Mouse (Mus musculus) lung, postnatal 0 days (tissue): ENCODE measurements around the gene Cd44. TPM values are rescaled to one million over a fixed set of nuclear protein-coding genes. Genes with fewer than 3 reads are reported as not detected.

Experiments used
- ATAC-seq: fragments of 200-750 bp; cut with Nextera tagmentation; 2 replicates; pipeline ENCODE4 v1.8.0; 2017; ENCODE audit warnings: moderate library complexity
- DNase-seq: peaks from one replicate; pipeline ENCODE4 v3.0.0-alpha.2; 2016; ENCODE audit warnings: low spot score
- H3K27ac ChIP-seq: fragments of 300-500 bp; sonication (generic); 2 replicates; pipeline ENCODE4 v1.5.1; 2014; ENCODE audit warnings: antibody characterized with exemption, mild to moderate bottlenecking, low read length, mixed read lengths
- H3K27me3 ChIP-seq: fragments of 300-500 bp; sonication (generic); replicated peaks from 2 replicates; pipeline ENCODE4 v1.6.1; 2014; ENCODE audit warnings: low read length, mixed read lengths; ENCODE audit not compliant: insufficient read depth
- H3K36me3 ChIP-seq: fragments of 300-500 bp; sonication (generic); 2 replicates; pipeline ENCODE4 v1.6.1; 2014; ENCODE audit warnings: low read length, mixed read lengths; ENCODE audit not compliant: insufficient read depth
- H3K4me1 ChIP-seq: fragments of 300-500 bp; sonication (generic); 2 replicates; pipeline ENCODE4 v1.6.1; 2014; ENCODE audit warnings: antibody characterized with exemption, low read depth, low read length, mixed read lengths; ENCODE audit not compliant: insufficient read depth
- H3K4me2 ChIP-seq: fragments of 300-500 bp; sonication (generic); replicated peaks from 2 replicates; pipeline ENCODE4 v1.6.1; 2014; ENCODE audit warnings: low read depth, mild to moderate bottlenecking, low read length, moderate library complexity, mixed read lengths
- H3K4me3 ChIP-seq: fragments of 300-500 bp; sonication (generic); 2 replicates; pipeline ENCODE4 v1.5.1; 2014; ENCODE audit warnings: low read depth, low read length
- H3K9ac ChIP-seq: fragments of 300-500 bp; sonication (generic); replicated peaks from 2 replicates; pipeline ENCODE4 v1.6.1; 2014; ENCODE audit warnings: low read depth, mild to moderate bottlenecking
- H3K9me3 ChIP-seq: fragments of 300-500 bp; sonication (generic); 2 replicates; pipeline ENCODE4 v1.6.1; 2016; ENCODE audit warnings: low read length, mixed read lengths
- CTCF ChIP-seq: IDR thresholded peaks from 2 replicates; pipeline ENCODE4 v1.5.1; 2016; ENCODE audit warnings: antibody characterized with exemption, mild to moderate bottlenecking
- EP300 ChIP-seq: IDR thresholded peaks from 2 replicates; pipeline ENCODE4 v1.6.1; 2016; ENCODE audit warnings: antibody characterized with exemption, mild to moderate bottlenecking, control low read depth
- WGBS: fragments of 180-500 bp; shearing (Covaris S2); extraction: QIAGEN DNeasy Blood & Tissue Kit; methylation state at CpG from one replicate; pipeline ENCODE4 v1.1.7; 2014; 5-methylcytosine and 5-hydroxymethylcytosine counted together
- polyA plus RNA-seq: library from polyadenylated mRNA; unstranded; fragments of >200 nt; fragmentation: Nextera tagmentation; extraction: Ambion mirVana; gene quantifications from 2 replicates; pipeline ENCODE4 v1.2.1, GENCODE M21; 2015

Cd44 gene
- polyA plus RNA-seq, 1 experiment from 2014 or later, result 44.2 TPM

DNA sequence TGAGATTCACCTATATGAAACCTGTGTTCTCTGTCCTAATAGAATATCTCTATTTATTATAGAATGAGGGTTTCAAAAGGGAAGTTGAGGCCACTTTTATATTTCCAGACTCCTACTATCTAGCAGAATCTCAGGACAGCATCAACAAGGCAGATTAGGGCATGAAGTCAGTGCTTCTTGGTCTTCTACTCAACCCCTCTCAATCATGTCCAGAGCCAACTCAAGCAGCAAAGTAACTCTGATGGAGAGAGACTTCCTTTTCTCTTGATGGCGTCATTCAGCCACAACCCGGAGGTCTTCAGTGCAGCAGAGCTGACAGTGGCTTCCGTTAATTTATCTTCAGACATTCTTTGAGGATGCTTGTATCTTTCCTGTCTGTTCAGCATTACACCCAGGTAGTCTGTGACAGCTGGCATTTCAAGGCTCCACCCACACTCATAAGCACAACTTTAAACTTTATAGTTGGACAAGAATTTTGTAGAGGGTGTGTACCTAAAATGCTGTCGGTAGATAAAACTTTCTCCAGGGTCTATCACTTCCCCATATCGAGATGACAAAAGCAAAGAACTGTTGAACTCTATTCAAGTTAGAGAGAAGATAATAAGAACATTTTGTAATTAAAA is 52.5 kb downstream of the Cd44 start:
- Histone ChIP-seq H3K36me3 (no peaks in the 10 kb centered on the region), H3K4me2 (no peak overlapping the region), H3K27ac (no peak overlapping the region), H3K27me3 (no peaks in the 10 kb centered on the region), H3K4me3 (no peak overlapping the region), H3K9me3 (no peaks in the 10 kb centered on the region), H3K9ac (no peak overlapping the region), H3K4me1 (no peaks in the 10 kb centered on the region)
- 83% methylated on average over 5 of the region's 5 CpGs for WGBS
- ATAC-seq (no peak), DNase-seq (no peak)
- TF ChIP-seq CTCF, result no peak
- no peak for TF ChIP-seq EP300

DNA sequence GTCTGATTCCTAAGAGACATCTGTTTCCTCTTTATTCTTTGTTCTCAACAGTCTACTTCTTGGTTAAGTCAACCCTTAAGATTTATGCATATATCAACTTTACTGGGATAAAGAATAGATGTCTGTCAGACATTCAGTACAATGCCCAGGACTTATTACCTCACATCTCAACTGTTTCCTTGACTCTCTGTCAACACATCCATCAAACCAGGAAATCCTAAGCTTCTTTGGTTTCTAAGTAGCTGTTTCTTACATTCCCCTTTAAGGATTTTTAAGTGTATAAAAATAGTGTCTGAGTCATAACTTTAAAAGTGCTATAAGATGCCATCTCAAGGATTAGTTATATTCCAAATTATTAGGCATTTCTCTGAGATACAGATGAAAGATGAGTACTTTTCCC is 60.2 kb downstream of the Cd44 start:
- DNase-seq (no peak), ATAC-seq (no peak)
- H3K4me3 ChIP-seq, result no peak overlapping the region
- H3K4me2 ChIP-seq, result no peak overlapping the region
- TF ChIP-seq CTCF, result no peak
- H3K27me3 ChIP-seq, result no peaks in the 10 kb centered on the region
- no peaks in the 10 kb centered on the region for H3K36me3 ChIP-seq
- H3K9me3 ChIP-seq, result no peaks in the 10 kb centered on the region
- no peak overlapping the region for H3K27ac ChIP-seq
- H3K9ac ChIP-seq, result no peak overlapping the region
- no peaks in the 10 kb centered on the region for H3K4me1 ChIP-seq

DNA sequence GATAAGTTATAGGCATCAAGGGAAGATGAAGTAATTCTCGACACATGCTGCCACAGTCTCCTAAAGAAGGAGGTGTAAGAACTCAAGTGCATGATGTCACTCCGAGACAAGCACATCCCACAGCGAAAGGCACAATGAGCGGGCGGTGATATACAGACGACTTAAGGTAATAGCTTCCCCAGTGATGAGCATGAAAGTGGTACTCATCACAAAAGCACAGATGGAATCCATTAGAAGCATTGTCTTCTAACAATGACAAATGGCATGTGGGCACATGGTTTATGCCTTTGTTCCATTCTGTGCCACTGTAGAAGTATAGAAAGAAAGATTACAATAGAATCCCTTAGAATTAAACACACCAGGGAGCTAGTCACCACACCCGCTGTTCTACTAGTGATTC is 63.3 kb downstream of the Cd44 start:
- DNase-seq (no peak), ATAC-seq (no peak)
- Histone ChIP-seq H3K9ac (no peak overlapping the region), H3K4me2 (no peak overlapping the region), H3K27ac (no peak overlapping the region), H3K4me3 (no peak overlapping the region), H3K27me3 (no peaks in the 10 kb centered on the region), H3K9me3 (no peaks in the 10 kb centered on the region), H3K4me1 (no peaks in the 10 kb centered on the region), H3K36me3 (no peaks in the 10 kb centered on the region)
- TF ChIP-seq EP300, result no peak
- no peak for TF ChIP-seq CTCF
- WGBS, result 87% methylated on average over 7 of the region's 7 CpGs

DNA sequence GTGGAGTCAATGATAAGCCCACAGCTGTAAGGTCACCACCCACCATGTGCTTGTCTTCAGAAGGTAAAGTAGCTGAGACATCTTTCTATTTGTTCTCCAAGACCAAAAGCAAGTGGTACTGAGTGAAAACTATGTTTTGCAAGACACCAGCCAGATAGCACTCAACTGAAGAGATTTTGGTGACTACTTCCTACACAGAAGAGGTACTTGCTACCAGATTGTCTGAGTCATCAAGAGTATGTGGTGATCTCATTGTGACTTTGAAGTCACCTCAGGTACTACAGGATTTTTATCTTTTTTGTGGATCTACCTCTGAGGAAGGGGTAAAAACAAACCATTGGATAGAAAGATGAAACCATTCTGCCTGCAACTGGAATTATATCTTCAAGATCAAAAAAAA is 69.9 kb downstream of the Cd44 start:
- no peak for TF ChIP-seq EP300
- TF ChIP-seq CTCF, result no peak
- no peak overlapping the region for H3K9ac ChIP-seq

DNA sequence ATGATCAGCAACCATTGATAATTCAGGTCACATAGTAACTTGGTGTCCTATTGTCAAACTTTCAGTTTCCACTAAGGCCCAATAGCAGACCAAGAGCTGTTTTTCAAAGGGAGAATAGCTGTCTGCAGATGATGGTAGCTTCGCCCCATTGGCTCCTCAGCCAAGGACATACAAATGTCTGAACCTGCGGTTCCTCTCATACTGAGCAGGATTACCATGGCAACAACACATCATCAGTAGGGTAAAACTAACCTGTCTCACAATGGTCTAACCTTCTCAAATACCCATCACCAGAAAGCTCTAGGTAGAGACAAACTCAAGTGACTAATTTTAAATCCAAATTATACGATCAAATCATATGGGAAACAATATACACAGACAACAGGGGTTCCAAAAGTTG is 72.3 kb downstream of the Cd44 start:
- no peak overlapping the region for H3K4me2 ChIP-seq
- WGBS, result 86% methylated on average over 3 of the region's 3 CpGs

More for the DNA sequence above, 69.9 kb downstream of the Cd44 start:
- Histone ChIP-seq H3K4me2 (no peak overlapping the region), H3K36me3 (0 out of 2 replicates have a peak, but pooled peaks cover 5% of the 10 kb centered on the region), H3K27me3 (no peaks in the 10 kb centered on the region), H3K4me3 (no peak overlapping the region), H3K4me1 (no peaks in the 10 kb centered on the region), H3K27ac (no peak overlapping the region), H3K9me3 (no peaks in the 10 kb centered on the region)
- ATAC-seq (no peak), DNase-seq (no peak)

DNA sequence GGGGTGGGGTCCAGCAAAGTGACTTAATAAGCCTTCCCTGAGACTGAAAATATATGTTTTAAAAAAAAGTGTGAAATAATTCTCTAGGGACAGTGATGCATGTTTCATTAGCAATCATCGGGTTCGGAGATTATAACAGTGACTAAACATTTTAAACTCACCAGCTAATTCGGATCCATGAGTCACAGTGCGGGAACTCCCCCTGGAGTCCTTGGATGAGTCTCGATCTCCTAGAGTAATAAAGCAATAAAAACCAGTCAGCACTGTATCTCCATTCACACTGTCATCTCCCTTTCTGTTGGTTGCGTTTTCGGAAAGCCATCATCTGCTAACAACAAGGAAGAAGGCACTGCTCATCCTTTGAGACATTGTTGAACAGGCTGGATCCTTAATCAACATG is 73.1 kb downstream of the Cd44 start:
- no peak overlapping the region for H3K4me3 ChIP-seq
- H3K4me1 ChIP-seq, result no peaks in the 10 kb centered on the region
- H3K9me3 ChIP-seq, result no peaks in the 10 kb centered on the region
- WGBS, result 91% methylated on average over 7 of the region's 7 CpGs
- TF ChIP-seq EP300 (no peak), CTCF (no peak)
- no peak overlapping the region for H3K27ac ChIP-seq
- no peak for ATAC-seq
- no peak overlapping the region for H3K9ac ChIP-seq
- DNase-seq, result no peak
- 0 out of 2 replicates have a peak, but pooled peaks cover 5% of the 10 kb centered on the region for H3K36me3 ChIP-seq
- no peaks in the 10 kb centered on the region for H3K27me3 ChIP-seq
- no peak overlapping the region for H3K4me2 ChIP-seq

More for the DNA sequence above, 72.3 kb downstream of the Cd44 start:
- Histone ChIP-seq H3K9me3 (no peaks in the 10 kb centered on the region), H3K27me3 (no peaks in the 10 kb centered on the region), H3K27ac (no peak overlapping the region), H3K4me3 (no peak overlapping the region), H3K4me1 (no peaks in the 10 kb centered on the region), H3K36me3 (0 out of 2 replicates have a peak, but pooled peaks cover 5% of the 10 kb centered on the region), H3K9ac (no peak overlapping the region)
- TF ChIP-seq EP300, result no peak
- TF ChIP-seq CTCF, result no peak
- DNase-seq (no peak), ATAC-seq (peak; percentile 68; the same call in 1 of the 2 replicates)

DNA sequence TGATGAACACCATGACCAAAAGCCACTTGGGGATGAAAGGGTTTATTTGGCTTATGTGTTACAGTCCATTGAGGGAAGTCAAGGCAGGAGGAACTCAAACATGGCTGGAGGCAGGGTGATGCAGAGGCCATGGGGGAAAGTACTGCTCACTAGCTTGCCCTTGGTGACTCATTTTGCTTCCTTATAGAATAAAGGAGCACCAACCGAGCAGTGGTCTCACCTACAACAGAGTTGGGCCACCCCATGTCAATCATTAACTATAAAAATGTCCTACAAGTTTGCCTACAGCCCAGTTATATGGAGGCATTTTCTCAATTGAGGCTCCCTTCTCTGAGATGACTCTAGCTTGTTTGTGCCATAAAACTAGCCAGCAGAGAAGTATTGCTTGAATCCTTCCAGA is 73.6 kb downstream of the Cd44 start:
- no peak for ATAC-seq
- 44% methylated on average over 1 of the region's 1 CpGs for WGBS
- no peak for TF ChIP-seq EP300
- TF ChIP-seq CTCF, result no peak

More for the DNA sequence above, 73.6 kb downstream of the Cd44 start:
- H3K27me3 ChIP-seq, result no peaks in the 10 kb centered on the region
- H3K9ac ChIP-seq, result no peak overlapping the region
- no peak for DNase-seq
- H3K36me3 ChIP-seq, result 0 out of 2 replicates have a peak, but pooled peaks cover 5% of the 10 kb centered on the region
- H3K4me3 ChIP-seq, result no peak overlapping the region
- no peak overlapping the region for H3K4me2 ChIP-seq
- H3K4me1 ChIP-seq, result no peaks in the 10 kb centered on the region
- no peak overlapping the region for H3K27ac ChIP-seq
- no peaks in the 10 kb centered on the region for H3K9me3 ChIP-seq
